Mouse (Mus musculus) kidney, adult 2 months (tissue): ENCODE results near the gene Trim26. TPM values are rescaled to one million over a fixed set of nuclear protein-coding genes. Genes with fewer than 3 reads are reported as not detected.

ENCODE experiments used
- DNase-seq: peaks from one replicate; pipeline ENCODE4 v3.0.0; 2021
- H3K27ac ChIP-seq: fragments of 200-500 bp; 2 replicates; pipeline ENCODE4 v1.5.1; 2012; ENCODE audit warnings: low read depth, low read length, control low read depth, inconsistent platforms; ENCODE audit not compliant: insufficient read depth
- H3K27me3 ChIP-seq: fragments of 200-500 bp; replicated peaks from 2 replicates; pipeline ENCODE4 v1.6.1; 2012; ENCODE audit warnings: mild to moderate bottlenecking, moderate library complexity, low read length, inconsistent platforms; ENCODE audit not compliant: control insufficient read depth, insufficient read depth
- H3K36me3 ChIP-seq: fragments of 200-500 bp; 2 replicates; pipeline ENCODE4 v1.6.1; 2012; ENCODE audit warnings: mild to moderate bottlenecking, moderate library complexity, low read length, inconsistent platforms; ENCODE audit not compliant: control insufficient read depth, insufficient read depth
- H3K4me1 ChIP-seq: fragments of 200-500 bp; 2 replicates; pipeline ENCODE4 v1.6.1; 2011; ENCODE audit warnings: low read length; ENCODE audit not compliant: control insufficient read depth, insufficient read depth
- H3K4me3 ChIP-seq: fragments of 200-500 bp; 2 replicates; pipeline ENCODE4 v1.5.1; 2011; ENCODE audit warnings: mild to moderate bottlenecking, low read depth, low read length, control low read depth; ENCODE audit not compliant: insufficient read depth
- CTCF ChIP-seq: fragments of 200-500 bp; conservative IDR thresholded peaks from 2 replicates; pipeline ENCODE4 v1.5.1; 2011; ENCODE audit warnings: low read depth, mild to moderate bottlenecking, control low read depth, low read length, moderate library complexity, mixed read lengths; ENCODE audit not compliant: insufficient read depth, insufficient read length
- POLR2A ChIP-seq: fragments of 200-500 bp; IDR thresholded peaks from one replicate; pipeline ENCODE4 v1.6.1; 2011; ENCODE audit warnings: low read depth, low read length, control low read depth
- WGBS: fragments of 180-500 bp; shearing (Covaris S2); methylation state at CpG from one replicate; pipeline ENCODE4 v1.1.7; 2018; 5-methylcytosine and 5-hydroxymethylcytosine counted together
- polyA plus RNA-seq: library from polyadenylated mRNA; depleted of rRNA; stranded (reverse); fragments of >200 nt; gene quantifications from 2 replicates; pipeline ENCODE4 v1.2.3, GENCODE M21; 2012

The Trim26 gene
- polyA plus RNA-seq, 1 experiment: 30.4 TPM

- no peaks in the 10 kb centered on the region for H3K36me3 ChIP-seq
- 85% methylated on average over 5 of the region's 5 CpGs for WGBS
- TF ChIP-seq POLR2A: no peak
- TF ChIP-seq CTCF: no peak
- no peak overlapping the region for H3K4me3 ChIP-seq
- no peak for DNase-seq
- H3K27me3 ChIP-seq: no peaks in the 10 kb centered on the region
- H3K4me1 ChIP-seq: peaks cover 4% of the 10 kb centered on the region; the same call in 1 of the 2 replicates
- no peak overlapping the region for H3K27ac ChIP-seq
These were observed 2.1 kb downstream of the Trim26 start for GRCm38 (mm10) chr17:36839001-36839400.

- Histone ChIP-seq H3K36me3 (no peaks in the 10 kb centered on the region), H3K27me3 (no peaks in the 10 kb centered on the region), H3K4me1 (peaks cover 10% of the 10 kb centered on the region; the same call in 1 of the 2 replicates), H3K4me3 (no peak overlapping the region), H3K27ac (no peak overlapping the region)
- TF ChIP-seq POLR2A: no peak
- no peak for DNase-seq
- 88% methylated on average over 3 of the region's 3 CpGs for WGBS
These were observed 3.0 kb downstream of the Trim26 start for GRCm38 (mm10) chr17:36839931-36840330.

GRCm38 (mm10) chr17:36840961-36841445 is 4.1 kb downstream of the Trim26 start:
- H3K27ac ChIP-seq: no peak overlapping the region
- no peaks in the 10 kb centered on the region for H3K27me3 ChIP-seq
- no peak overlapping the region for H3K4me3 ChIP-seq
- TF ChIP-seq POLR2A: no peak
- DNase-seq: no peak
- peaks cover 10% of the 10 kb centered on the region; the same call in 1 of the 2 replicates for H3K4me1 ChIP-seq
- no peaks in the 10 kb centered on the region for H3K36me3 ChIP-seq

GRCm38 (mm10) chr17:36843696-36844095 is 6.8 kb downstream of the Trim26 start:
- DNase-seq: no peak
- no peak for TF ChIP-seq POLR2A
- no peak for TF ChIP-seq CTCF
- H3K27ac ChIP-seq: peak overlapping the region; percentile 3; the same call in 1 of the 2 replicates
- no peaks in the 10 kb centered on the region for H3K36me3 ChIP-seq
- no peaks in the 10 kb centered on the region for H3K27me3 ChIP-seq
- peaks cover 10% of the 10 kb centered on the region; the same call in 1 of the 2 replicates for H3K4me1 ChIP-seq
- 80% methylated on average over 7 of the region's 7 CpGs for WGBS
- H3K4me3 ChIP-seq: no peak overlapping the region

- Histone ChIP-seq H3K4me1 (peaks cover 10% of the 10 kb centered on the region; the same call in 1 of the 2 replicates), H3K4me3 (no peak overlapping the region), H3K27ac (no peak overlapping the region), H3K36me3 (no peaks in the 10 kb centered on the region), H3K27me3 (no peaks in the 10 kb centered on the region)
- TF ChIP-seq CTCF (no peak), POLR2A (no peak)
- peak; percentile 18 for DNase-seq
These were observed 7.4 kb downstream of the Trim26 start for GRCm38 (mm10) chr17:36844286-36844719.

GRCm38 (mm10) chr17:36844725-36845124 is 7.8 kb downstream of the Trim26 start:
- WGBS: 43% methylated on average over 1 of the region's 1 CpGs
- H3K4me1 ChIP-seq: peaks cover 10% of the 10 kb centered on the region; the same call in 1 of the 2 replicates
- H3K27ac ChIP-seq: no peak overlapping the region
- no peaks in the 10 kb centered on the region for H3K27me3 ChIP-seq
- H3K4me3 ChIP-seq: no peak overlapping the region
- DNase-seq: peak; percentile 19
- TF ChIP-seq CTCF (no peak), POLR2A (no peak)
- H3K36me3 ChIP-seq: no peaks in the 10 kb centered on the region

GRCm38 (mm10) chr17:36848911-36849310 is 12.0 kb downstream of the Trim26 start:
- Histone ChIP-seq H3K27me3 (no peaks in the 10 kb centered on the region), H3K4me1 (peaks cover 7% of the 10 kb centered on the region; the same call in 1 of the 2 replicates), H3K36me3 (peaks cover 3% of the 10 kb centered on the region; the same call in 1 of the 2 replicates), H3K4me3 (no peak overlapping the region), H3K27ac (no peak overlapping the region)
- TF ChIP-seq POLR2A (no peak), CTCF (no peak)
- no peak for DNase-seq
- 62% methylated on average over 5 of the region's 5 CpGs for WGBS
